Mouse (Mus musculus) stomach, embryonic 16.5 days (tissue): ENCODE data around the gene Crybg1. TPM values are rescaled to one million over a fixed set of nuclear protein-coding genes. Genes with fewer than 3 reads are reported as not detected.

Source experiments
- ATAC-seq: fragments of 200-750 bp; cut with Nextera tagmentation; 2 replicates; pipeline ENCODE4 v1.8.0; 2017; ENCODE audit warnings: moderate number of reproducible peaks, moderate TSS enrichment; ENCODE audit not compliant: insufficient read depth, low FRiP score
- H3K27ac ChIP-seq: fragments of 300-500 bp; sonication (generic); 2 replicates; pipeline ENCODE4 v1.5.1; 2014; ENCODE audit warnings: low read length
- H3K27me3 ChIP-seq: fragments of 300-500 bp; sonication (generic); 2 replicates; pipeline ENCODE4 v1.6.1; 2014; ENCODE audit warnings: low read length, control low read depth, mixed read lengths; ENCODE audit not compliant: control insufficient read depth, insufficient read depth
- H3K36me3 ChIP-seq: fragments of 300-500 bp; sonication (generic); 2 replicates; pipeline ENCODE4 v1.6.1; 2014; ENCODE audit warnings: low read length; ENCODE audit not compliant: control insufficient read depth, insufficient read depth
- H3K4me1 ChIP-seq: fragments of 300-500 bp; sonication (generic); 2 replicates; pipeline ENCODE4 v1.6.1; 2014; ENCODE audit warnings: low read length, control low read depth, mixed read lengths; ENCODE audit not compliant: control insufficient read depth, insufficient read depth
- H3K4me2 ChIP-seq: fragments of 300-500 bp; sonication (generic); 2 replicates; pipeline ENCODE4 v1.6.1; 2014; ENCODE audit warnings: low read depth, low read length, mixed read lengths
- H3K4me3 ChIP-seq: fragments of 300-500 bp; sonication (generic); replicated peaks from 2 replicates; pipeline ENCODE4 v1.5.1; 2014; ENCODE audit warnings: mild to moderate bottlenecking, low read length
- H3K9ac ChIP-seq: fragments of 300-500 bp; sonication (generic); 2 replicates; pipeline ENCODE4 v1.6.1; 2014; ENCODE audit warnings: low read length
- H3K9me3 ChIP-seq: fragments of 300-500 bp; sonication (generic); replicated peaks from 2 replicates; pipeline ENCODE4 v1.6.1; 2016; ENCODE audit warnings: low read length, control low read depth; ENCODE audit not compliant: control insufficient read depth
- WGBS: fragments of 180-500 bp; shearing (Covaris S2); extraction: QIAGEN DNeasy Blood & Tissue Kit; methylation state at CpG from one replicate; pipeline ENCODE4 v1.1.7; 2014; 5-methylcytosine and 5-hydroxymethylcytosine counted together
- polyA plus RNA-seq: library from polyadenylated mRNA; unstranded; fragments of >200 nt; fragmentation: Nextera tagmentation; extraction: Ambion mirVana; gene quantifications from 2 replicates; pipeline ENCODE4 v1.2.1, GENCODE M21; 2015

Gene Crybg1
- 2.9 and 3.7 TPM in 2 replicates for polyA plus RNA-seq

DNA sequence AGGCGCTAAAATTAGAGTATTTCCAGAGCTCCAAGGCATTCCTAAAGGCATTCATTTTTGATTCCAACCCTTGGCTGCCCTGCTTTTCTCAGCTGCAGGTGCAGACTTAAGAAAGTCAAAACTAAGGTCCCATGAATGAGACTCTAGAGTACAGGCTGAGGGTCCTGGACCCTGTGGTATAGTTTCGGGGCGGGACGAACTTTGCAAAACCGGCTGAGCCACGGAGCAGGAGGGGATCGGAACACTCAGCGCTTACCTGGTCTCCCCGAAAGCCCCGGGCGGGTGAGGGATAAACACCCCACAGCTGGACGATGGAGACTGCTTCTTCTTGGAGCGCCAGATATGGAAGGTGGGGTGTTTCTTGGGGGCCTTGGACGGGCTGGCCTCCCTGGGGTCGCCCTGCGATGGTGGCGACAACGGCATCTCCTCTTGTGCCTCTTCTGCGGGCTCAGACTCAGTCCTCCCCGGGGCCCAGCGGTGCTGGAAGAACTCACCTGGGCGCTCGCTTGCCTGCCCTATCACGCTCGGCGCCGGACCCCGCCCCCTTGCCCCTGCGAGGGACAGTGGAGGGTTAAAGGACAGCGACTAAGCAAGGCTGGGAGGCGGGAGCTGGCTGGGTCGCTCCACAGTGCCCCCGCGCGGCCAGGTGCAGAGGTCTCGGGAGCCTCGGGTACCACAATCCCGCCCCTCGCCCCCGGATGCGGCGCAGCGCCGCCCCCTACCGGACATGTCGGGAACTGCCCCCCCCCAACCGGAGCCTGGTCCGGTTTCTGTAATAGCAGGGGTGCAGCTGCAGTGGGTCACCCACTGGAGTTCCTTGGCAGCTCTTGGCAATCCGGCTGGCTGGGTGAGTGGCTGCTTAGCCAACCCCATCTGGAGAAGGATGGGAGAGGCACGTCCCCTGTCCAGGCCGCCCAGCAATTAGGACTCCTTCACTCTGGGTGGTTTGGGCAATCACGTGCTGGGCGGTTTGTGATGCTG is at the start of gene Crybg1:
Crybg1 (minus strand) TSS at position 517 of the 981 bp plus-strand sequence.
- Histone ChIP-seq H3K27ac (no peak within 1 kb of the TSS), H3K27me3 (no peaks in the 10 kb centered on the region), H3K36me3 (no peaks in the 10 kb centered on the region), H3K4me1 (peaks cover 4% of the 10 kb centered on the region; the same call in 1 of the 2 replicates), H3K9ac (peak within 1 kb of the TSS; percentile 65), H3K4me2 (peak within 1 kb of the TSS; percentile 87), H3K9me3 (no peaks in the 10 kb centered on the region), H3K4me3 (peak within 1 kb of the TSS; percentile 51)
- ATAC-seq, result peak; percentile 87
- WGBS, result 5% methylated on average over 53 of the region's 53 CpGs

DNA sequence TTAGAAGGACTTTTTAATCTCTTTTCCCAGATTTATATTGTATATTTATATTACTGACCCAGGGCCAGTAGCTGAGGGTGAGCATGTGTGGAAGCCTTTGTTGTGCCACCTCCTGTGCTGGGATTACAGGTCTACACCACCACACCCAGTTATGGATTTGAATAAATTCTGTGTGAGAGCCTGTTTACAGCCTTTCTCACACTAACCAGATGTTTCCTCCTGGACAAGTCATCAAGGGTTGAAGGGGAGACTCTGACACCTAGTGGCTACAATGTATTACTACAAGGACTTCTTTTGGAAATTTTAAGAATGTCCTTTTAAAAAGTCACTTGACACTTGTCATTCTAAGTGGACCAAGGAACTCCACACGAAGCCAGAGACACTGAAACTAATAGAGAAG is 28.7 kb upstream of the Crybg1 start:
- Histone ChIP-seq H3K27me3 (no peaks in the 10 kb centered on the region), H3K4me2 (no peak overlapping the region), H3K4me3 (no peak overlapping the region), H3K36me3 (no peaks in the 10 kb centered on the region), H3K27ac (no peak overlapping the region), H3K4me1 (no peaks in the 10 kb centered on the region), H3K9me3 (no peaks in the 10 kb centered on the region), H3K9ac (no peak overlapping the region)
- ATAC-seq, result no peak; the same call in 1 of the 2 replicates
- WGBS, result 2% methylated on average over 1 of the region's 1 CpGs

DNA sequence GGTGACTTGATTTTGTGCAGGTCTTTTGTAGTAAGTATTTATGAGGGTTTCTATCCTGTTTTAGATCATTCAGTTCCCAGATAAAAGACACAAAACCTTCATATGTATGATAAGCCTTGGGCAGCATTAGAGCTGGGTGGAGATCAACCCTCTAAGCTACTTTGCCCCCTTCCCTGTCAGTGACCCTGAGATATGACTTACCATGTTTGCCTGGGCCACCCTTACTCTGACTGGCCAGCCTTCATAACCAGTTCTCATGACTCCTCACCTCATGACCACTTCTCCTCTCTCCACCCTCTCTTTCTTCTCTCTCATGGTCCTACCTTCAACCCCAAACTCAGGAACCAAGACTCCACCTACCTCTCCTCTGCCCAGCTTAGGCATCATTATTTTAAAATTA is 27.9 kb upstream of the Crybg1 start:
- H3K4me1 ChIP-seq, result no peaks in the 10 kb centered on the region
- ATAC-seq, result no peak

DNA sequence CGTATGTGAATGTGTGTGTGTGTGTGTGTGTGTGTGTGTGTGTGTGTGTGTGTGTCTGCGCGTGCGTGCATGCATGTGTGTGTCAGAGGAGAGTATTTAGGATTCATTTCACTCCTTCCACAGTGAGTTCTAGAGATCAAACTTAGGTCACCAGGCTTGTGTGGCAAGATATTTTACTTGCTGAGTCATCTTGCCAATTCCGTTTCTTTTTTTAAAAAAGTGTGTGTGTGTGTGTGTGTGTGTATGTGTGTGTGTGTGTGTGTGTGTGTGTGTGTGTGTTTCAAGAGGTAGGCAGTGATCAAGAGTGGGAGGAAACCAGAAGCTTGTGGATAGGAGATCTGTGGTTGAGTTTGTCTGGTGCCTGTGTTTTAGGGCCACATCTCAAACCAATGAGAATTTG is 27.5 kb upstream of the Crybg1 start:
- Histone ChIP-seq H3K4me2 (no peak overlapping the region), H3K4me3 (no peak overlapping the region), H3K27me3 (no peaks in the 10 kb centered on the region), H3K4me1 (no peaks in the 10 kb centered on the region), H3K9me3 (no peaks in the 10 kb centered on the region), H3K36me3 (no peaks in the 10 kb centered on the region), H3K27ac (no peak overlapping the region), H3K9ac (no peak overlapping the region)
- 80% methylated on average over 5 of the region's 5 CpGs for WGBS
- ATAC-seq, result no peak

More for the DNA sequence above, 27.9 kb upstream of the Crybg1 start:
- Histone ChIP-seq H3K27me3 (no peaks in the 10 kb centered on the region), H3K9me3 (no peaks in the 10 kb centered on the region), H3K36me3 (no peaks in the 10 kb centered on the region), H3K9ac (no peak overlapping the region), H3K27ac (no peak overlapping the region), H3K4me3 (no peak overlapping the region), H3K4me2 (no peak overlapping the region)

DNA sequence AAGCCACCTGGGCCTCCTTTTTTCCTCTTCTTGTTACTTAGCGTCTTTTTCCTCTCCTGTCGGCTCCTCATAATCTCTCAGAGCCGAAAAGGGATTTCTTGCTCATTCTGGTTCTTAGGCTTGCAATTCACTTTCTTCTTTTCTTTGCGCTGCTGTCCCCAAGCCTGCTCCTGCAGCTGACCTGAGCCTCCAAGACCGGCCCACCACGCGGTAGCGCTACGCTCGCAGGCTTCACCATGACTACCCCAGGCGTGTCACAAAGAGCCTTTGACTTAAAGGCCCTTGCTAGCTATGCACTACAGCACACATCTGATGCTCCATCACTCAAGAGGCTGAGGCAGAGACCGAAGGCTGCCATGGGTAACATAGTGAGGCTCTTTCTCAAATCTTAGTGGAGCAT is 21.5 kb upstream of the Crybg1 start:
- WGBS, result 89% methylated on average over 12 of the region's 12 CpGs
- H3K4me1 ChIP-seq, result no peaks in the 10 kb centered on the region
- no peak overlapping the region for H3K4me3 ChIP-seq
- no peak overlapping the region for H3K4me2 ChIP-seq
- no peak for ATAC-seq
- H3K27ac ChIP-seq, result no peak overlapping the region
- H3K9me3 ChIP-seq, result no peaks in the 10 kb centered on the region
- H3K36me3 ChIP-seq, result no peaks in the 10 kb centered on the region
- H3K9ac ChIP-seq, result no peak overlapping the region
- H3K27me3 ChIP-seq, result no peaks in the 10 kb centered on the region

DNA sequence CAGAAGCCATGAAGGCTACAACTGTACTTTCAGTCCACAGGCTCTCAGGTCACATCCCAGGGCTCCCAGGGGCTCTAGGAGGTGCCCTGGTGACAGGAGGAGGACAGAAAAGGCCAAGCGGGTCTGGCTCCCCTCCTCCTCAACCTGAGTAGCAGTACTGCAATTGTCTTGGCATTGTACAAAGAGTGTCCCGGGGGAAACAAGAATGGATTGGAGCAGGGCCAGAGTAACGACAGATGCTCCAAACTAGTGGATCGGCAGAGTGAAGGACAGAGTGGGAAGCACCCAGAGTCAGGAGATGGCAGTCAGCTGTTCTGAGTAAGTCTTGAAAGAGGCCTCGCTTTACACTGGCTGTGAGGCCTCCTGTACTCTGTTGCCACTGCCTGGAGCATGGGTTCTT is 18.4 kb upstream of the Crybg1 start:
- Histone ChIP-seq H3K36me3 (no peaks in the 10 kb centered on the region), H3K4me3 (no peak overlapping the region), H3K4me1 (no peaks in the 10 kb centered on the region), H3K9ac (no peak overlapping the region), H3K27ac (no peak overlapping the region), H3K27me3 (no peaks in the 10 kb centered on the region), H3K4me2 (no peak overlapping the region), H3K9me3 (no peaks in the 10 kb centered on the region)
- no peak for ATAC-seq
- 54% methylated on average over 5 of the region's 5 CpGs for WGBS

DNA sequence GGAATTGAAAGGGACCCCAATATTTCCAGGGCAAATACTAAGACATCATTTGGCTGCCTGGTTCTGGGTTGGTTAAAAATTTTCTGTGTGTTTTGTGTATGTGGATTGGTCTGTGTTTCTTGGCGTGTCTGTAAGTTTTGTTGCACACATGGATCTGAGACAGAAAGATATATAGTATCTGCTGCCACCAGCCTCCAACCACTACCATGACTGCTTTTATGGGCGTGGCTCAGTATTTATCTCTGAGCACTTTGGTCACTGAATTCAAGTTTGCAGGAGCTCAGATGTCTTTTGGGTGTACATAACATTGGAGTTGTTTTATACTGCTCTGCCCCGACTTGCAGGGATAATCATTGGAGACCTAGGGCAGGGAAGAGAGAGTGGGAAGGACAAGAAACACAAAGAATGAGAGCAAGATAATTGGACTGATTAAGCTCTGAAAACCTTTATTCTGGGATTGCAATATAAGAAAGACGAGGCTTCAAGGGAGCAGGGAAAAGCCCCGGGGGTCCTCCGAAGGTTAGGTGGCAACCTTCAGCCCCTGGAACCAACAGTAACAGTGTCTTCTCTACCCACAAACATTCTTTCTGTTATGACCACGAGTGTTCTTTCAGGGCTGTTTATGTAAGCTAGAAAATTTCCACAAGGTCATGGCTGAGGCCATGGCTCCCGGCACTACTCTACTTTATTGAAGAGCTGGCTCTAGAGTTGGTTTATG is 15.8 kb upstream of the Crybg1 start:
- Histone ChIP-seq H3K27me3 (no peaks in the 10 kb centered on the region), H3K4me3 (no peak overlapping the region), H3K4me2 (no peak overlapping the region), H3K9ac (no peak overlapping the region), H3K36me3 (no peaks in the 10 kb centered on the region), H3K27ac (no peak overlapping the region), H3K4me1 (no peaks in the 10 kb centered on the region), H3K9me3 (no peaks in the 10 kb centered on the region)
- ATAC-seq, result no peak
- WGBS, result 64% methylated on average over 8 of the region's 8 CpGs

DNA sequence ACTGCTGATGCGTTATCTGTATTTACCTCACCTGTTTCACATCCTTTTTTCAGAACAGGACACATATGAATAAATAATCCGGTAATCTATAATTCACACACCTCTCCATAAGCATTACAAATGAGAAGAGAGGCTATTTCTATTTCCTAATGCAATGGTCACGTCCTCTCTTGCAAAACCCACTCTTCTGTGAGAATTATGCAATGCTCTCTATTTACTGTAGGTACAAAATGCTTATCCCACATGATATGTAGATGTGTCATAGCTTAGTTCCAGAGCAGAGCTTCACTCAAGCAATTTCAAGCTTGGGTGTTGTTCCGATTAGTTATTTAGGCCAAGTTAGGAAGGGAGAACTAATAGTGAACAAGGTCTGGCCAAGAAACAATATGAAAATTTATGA is 14.4 kb upstream of the Crybg1 start:
- 84% methylated on average over 4 of the region's 4 CpGs for WGBS
- Histone ChIP-seq H3K4me3 (no peak overlapping the region), H3K4me1 (no peaks in the 10 kb centered on the region), H3K9me3 (no peaks in the 10 kb centered on the region), H3K4me2 (no peak overlapping the region), H3K9ac (no peak overlapping the region), H3K27me3 (no peaks in the 10 kb centered on the region), H3K27ac (no peak overlapping the region), H3K36me3 (no peaks in the 10 kb centered on the region)
- no peak for ATAC-seq

DNA sequence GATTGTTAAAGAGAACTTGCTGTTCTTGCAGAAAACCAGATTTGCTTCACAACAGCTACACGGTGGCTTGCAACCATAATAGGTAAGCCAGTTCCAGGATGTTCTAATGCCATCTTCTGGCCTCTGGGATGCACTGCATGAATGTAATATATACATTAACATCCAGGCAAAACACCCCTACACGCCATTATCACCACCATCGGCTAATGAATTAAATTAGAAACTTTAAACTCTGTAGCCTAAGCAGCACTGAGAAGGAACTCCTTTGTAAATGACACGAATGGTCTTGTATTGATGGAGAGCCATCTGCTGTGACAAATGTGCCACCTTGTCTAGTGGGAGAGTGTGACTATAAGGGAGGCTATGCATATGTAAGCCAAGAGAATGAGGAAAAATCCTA is 11.5 kb upstream of the Crybg1 start:
- no peak overlapping the region for H3K27ac ChIP-seq
- H3K4me2 ChIP-seq, result no peak overlapping the region
- H3K9me3 ChIP-seq, result no peaks in the 10 kb centered on the region
- no peak overlapping the region for H3K4me3 ChIP-seq
- no peaks in the 10 kb centered on the region for H3K4me1 ChIP-seq
- H3K9ac ChIP-seq, result no peak overlapping the region
- ATAC-seq, result no peak
- H3K36me3 ChIP-seq, result no peaks in the 10 kb centered on the region
- H3K27me3 ChIP-seq, result no peaks in the 10 kb centered on the region
- WGBS, result 51% methylated on average over 4 of the region's 4 CpGs
